Mouse (Mus musculus) CH12.LX (cell line): ENCODE data around the gene Ubl5. TPM values are rescaled to one million over a fixed set of nuclear protein-coding genes. Genes with fewer than 3 reads are reported as not detected.

Source experiments
- DNase-seq: peaks from one replicate; pipeline ENCODE4 v3.0.0-alpha.2; 2013; ENCODE audit errors: extremely low read depth
- H3K27ac ChIP-seq: 2 replicates; pipeline ENCODE4 v1.5.1; 2012; ENCODE audit warnings: low read depth, mild to moderate bottlenecking, control low read depth, moderate library complexity; ENCODE audit not compliant: insufficient read depth
- H3K27me3 ChIP-seq: replicated peaks from 2 replicates; pipeline ENCODE3; 2012; ENCODE audit warnings: inconsistent platforms
- H3K36me3 ChIP-seq, 2 experiments: replicated peaks in 1 of 2; 2 replicates each; pipeline versions ENCODE3 to v1.6.1; 2012; ENCODE audit warnings: inconsistent platforms in 1 of 2, low read length in 1 of 2, mild to moderate bottlenecking in 1 of 2, mixed read lengths in 1 of 2, moderate library complexity in 1 of 2; ENCODE audit not compliant: control insufficient read depth in 1 of 2, insufficient read depth in 1 of 2
- H3K4me1 ChIP-seq, 2 experiments: 2 replicates each; pipeline ENCODE4 v1.6.1; 2012; ENCODE audit warnings: inconsistent platforms in 1 of 2, moderate library complexity in 1 of 2; ENCODE audit not compliant: insufficient read depth in 2 of 2, control insufficient read depth in 1 of 2
- H3K4me2 ChIP-seq: 2 replicates; pipeline ENCODE4 v1.6.1; 2012; ENCODE audit warnings: low read depth, mild to moderate bottlenecking, control low read depth; ENCODE audit not compliant: poor library complexity, insufficient read depth, severe bottlenecking
- H3K4me3 ChIP-seq, 3 experiments: fragments of 150-350 bp in 1 of 3; sonication (generic) in 1 of 3; replicated peaks in 1 of 3; 2 replicates each; pipeline versions ENCODE3 to v1.5.1; 2011 to 2012; ENCODE audit warnings: low read depth in 2 of 3, low read length in 2 of 3, mild to moderate bottlenecking in 2 of 3, moderate library complexity in 2 of 3, control low read depth in 1 of 3, improper control_type of control experiment in 1 of 3, inconsistent platforms in 1 of 3, mixed read lengths in 1 of 3; ENCODE audit not compliant: poor library complexity in 1 of 3
- H3K79me2 ChIP-seq: replicated peaks from 2 replicates; pipeline ENCODE4 v1.6.1; 2012; ENCODE audit warnings: mild to moderate bottlenecking, moderate library complexity; ENCODE audit not compliant: control insufficient read depth, poor library complexity, insufficient read depth, severe bottlenecking; ENCODE audit errors: extremely low read depth
- H3K9ac ChIP-seq: 2 replicates; pipeline ENCODE4 v1.6.1; 2012; ENCODE audit warnings: low read depth, mild to moderate bottlenecking, control low read depth, moderate library complexity; ENCODE audit not compliant: insufficient read depth
- H3K9me3 ChIP-seq: replicated peaks from 2 replicates; pipeline ENCODE3; 2012; ENCODE audit warnings: low read length, inconsistent platforms, mixed read lengths
- CTCF ChIP-seq, 2 experiments: IDR thresholded peaks in 1 of 2; conservative IDR thresholded peaks in 1 of 2; 2 replicates each; pipeline ENCODE4 v1.5.1; 2011 to 2012; ENCODE audit warnings: low read depth in 2 of 2, low read length in 2 of 2, improper control_type of control experiment in 1 of 2, inconsistent platforms in 1 of 2, mild to moderate bottlenecking in 1 of 2, moderate library complexity in 1 of 2
- E2F4 ChIP-seq: IDR thresholded peaks from 2 replicates; pipeline ENCODE4 v1.6.1; 2011; ENCODE audit warnings: low read depth, low read length, improper control_type of control experiment; ENCODE audit not compliant: insufficient replicate concordance
- ELF1 ChIP-seq: IDR thresholded peaks from 2 replicates; pipeline ENCODE4 v1.6.1; 2014; ENCODE audit warnings: low read depth, mild to moderate bottlenecking, inconsistent platforms, low read length, improper control_type of control experiment
- ETS1 ChIP-seq: conservative IDR thresholded peaks from 2 replicates; pipeline ENCODE4 v1.6.1; 2012; ENCODE audit warnings: low read depth, mild to moderate bottlenecking, inconsistent platforms, low read length, improper control_type of control experiment, moderate library complexity
- GABPA ChIP-seq: IDR thresholded peaks from 2 replicates; pipeline ENCODE4 v1.6.1; 2012; ENCODE audit warnings: low read depth, low read length, improper control_type of control experiment, inconsistent platforms; ENCODE audit not compliant: insufficient replicate concordance
- IRF4 ChIP-seq: IDR thresholded peaks from 2 replicates; pipeline ENCODE4 v1.6.1; 2014; ENCODE audit warnings: low read depth, mild to moderate bottlenecking, inconsistent platforms, low read length, improper control_type of control experiment
- JUN ChIP-seq: IDR thresholded peaks from 2 replicates; pipeline ENCODE4 v1.6.1; 2011; ENCODE audit warnings: low read depth, mild to moderate bottlenecking, low read length, improper control_type of control experiment, moderate library complexity; ENCODE audit not compliant: insufficient read depth
- JUND ChIP-seq: conservative IDR thresholded peaks from 2 replicates; pipeline ENCODE4 v1.6.1; 2011; ENCODE audit warnings: low read depth, low read length, improper control_type of control experiment
- MAFK ChIP-seq: IDR thresholded peaks from 2 replicates; pipeline ENCODE4 v1.6.1; 2011; ENCODE audit warnings: low read length, improper control_type of control experiment; ENCODE audit not compliant: insufficient replicate concordance
- MAX ChIP-seq: IDR thresholded peaks from 2 replicates; pipeline ENCODE4 v1.6.1; 2011; ENCODE audit warnings: low read length, improper control_type of control experiment
- MYC ChIP-seq: IDR thresholded peaks from 2 replicates; pipeline ENCODE4 v1.6.1; 2011; ENCODE audit warnings: low read depth, mild to moderate bottlenecking, improper control_type of control experiment, low read length
- NELFE ChIP-seq: IDR thresholded peaks from 2 replicates; pipeline ENCODE4 v1.6.1; 2011; ENCODE audit warnings: low read depth, low read length, improper control_type of control experiment
- POLR2AphosphoS2 ChIP-seq: IDR thresholded peaks from 2 replicates; pipeline ENCODE4 v1.6.1; 2011; ENCODE audit warnings: low read depth, low read length, improper control_type of control experiment
- RCOR1 ChIP-seq: conservative IDR thresholded peaks from 2 replicates; pipeline ENCODE4 v1.6.1; 2012; ENCODE audit warnings: low read depth, mild to moderate bottlenecking, inconsistent platforms, low read length, improper control_type of control experiment
- SIN3A ChIP-seq: IDR thresholded peaks from 2 replicates; pipeline ENCODE4 v1.6.1; 2012; ENCODE audit warnings: low read length, improper control_type of control experiment, inconsistent platforms
- TBP ChIP-seq: conservative IDR thresholded peaks from 2 replicates; pipeline ENCODE4 v1.6.1; 2011; ENCODE audit warnings: low read depth, low read length, improper control_type of control experiment
- TCF12 ChIP-seq: IDR thresholded peaks from 2 replicates; pipeline ENCODE4 v1.6.1; 2014; ENCODE audit warnings: low read depth, mild to moderate bottlenecking, inconsistent platforms, low read length, improper control_type of control experiment
- UBTF ChIP-seq: IDR thresholded peaks from 2 replicates; pipeline ENCODE4 v1.6.1; 2012; ENCODE audit warnings: low read depth, mild to moderate bottlenecking, inconsistent platforms, low read length, improper control_type of control experiment, moderate library complexity
- USF1 ChIP-seq: IDR thresholded peaks from 2 replicates; pipeline ENCODE4 v1.6.1; 2014; ENCODE audit warnings: low read depth, mild to moderate bottlenecking, inconsistent platforms, low read length, improper control_type of control experiment
- USF2 ChIP-seq: conservative IDR thresholded peaks from 2 replicates; pipeline ENCODE4 v1.6.1; 2011; ENCODE audit warnings: low read depth, low read length, improper control_type of control experiment
- ZMIZ1 ChIP-seq: IDR thresholded peaks from 2 replicates; pipeline ENCODE4 v1.6.1; 2012; ENCODE audit warnings: low read depth, mild to moderate bottlenecking, inconsistent platforms, low read length, improper control_type of control experiment
- dilution Hi-C: fragments of 300-500 bp; cut with MboI; formaldehyde crosslinking; loops from 2 replicates; pipeline ENCODE4 v1.14.3; 2020; ENCODE audit warnings: low sequenced_read_pairs; ENCODE audit not compliant: extremely low pct_unique_long_range_greater_than_20kb, extremely low pct_ligation_motif_present
- in situ Hi-C: fragments of 300-500 bp; cut with MboI; formaldehyde crosslinking; loops from 3 replicates; pipeline ENCODE4 v1.14.3; 2019; ENCODE audit warnings: low sequenced_read_pairs, low pct_ligation_motif_present, low pct_unique_long_range_greater_than_20kb, mixed read lengths
- polyA plus RNA-seq: library from polyadenylated mRNA; unstranded; fragments of >175 nt; gene quantifications from 2 replicates; pipeline ENCODE4 v1.2.1, GENCODE M21; 2012; ENCODE audit warnings: low read depth; ENCODE audit not compliant: insufficient read length
- total RNA-seq, 2 experiments: library from RNA; depleted of rRNA; stranded (reverse); fragments of 300-350 nt in 1 of 2; fragments of >200 nt in 1 of 2; gene quantifications; 2 replicates each; pipeline ENCODE4 v1.2.3; 2012 to 2014

The Ubl5 gene
- total and polyA plus RNA-seq, 3 experiments, result 155 to 328 (median 291) TPM

- no peak for DNase-seq
- TF ChIP-seq E2F4 (no peak), JUND (no peak), USF1 (no peak), JUN (no peak), MAFK (no peak), POLR2AphosphoS2 (no peak), CTCF (conservative IDR thresholded peaks at IDR 0.05 in 1 of 2, IDR thresholded peaks at IDR 0.05 in 1 of 2; ENCODE audit: low read depth in 2 of 2, low read length in 2 of 2) (no peak), SIN3A (no peak), ZMIZ1 (no peak), MYC (no peak), TBP (no peak), NELFE (no peak), MAX (no peak), ETS1 (no peak), IRF4 (no peak), GABPA (no peak), RCOR1 (no peak), USF2 (no peak), TCF12 (no peak)
- H3K4me1 ChIP-seq, result no peaks in the 10 kb centered on the region
- in situ Hi-C loops, result no loop called here
- H3K27ac ChIP-seq, result no peak overlapping the region
- no peak overlapping the region for H3K4me2 ChIP-seq
- H3K79me2 ChIP-seq, result 0 out of 2 replicates have a peak, but pooled peaks cover 15% of the 10 kb centered on the region
- H3K36me3 ChIP-seq, result peaks cover 58 to 84% of the 10 kb centered on the region in 2 experiments
- no peaks in the 10 kb centered on the region for H3K27me3 ChIP-seq
- H3K4me3 ChIP-seq, result no peak overlapping the region
- dilution Hi-C loops, result no loop called here
- H3K9ac ChIP-seq, result no peak overlapping the region
- H3K9me3 ChIP-seq, result no peaks in the 10 kb centered on the region
These were observed 20.2 kb downstream of the Ubl5 start for GRCm38 (mm10) chr9:20662874-20663273.

GRCm38 (mm10) chr9:20663956-20664355 is 21.3 kb downstream of the Ubl5 start:
- dilution Hi-C loops (no loop called here), in situ Hi-C loops (no loop called here)
- H3K36me3 ChIP-seq, result peaks cover 50 to 75% of the 10 kb centered on the region in 2 experiments

More at GRCm38 (mm10) chr9:20663956-20664355, 21.3 kb downstream of the Ubl5 start:
- H3K79me2 ChIP-seq, result 0 out of 2 replicates have a peak, but pooled peaks cover 10% of the 10 kb centered on the region
- H3K27ac ChIP-seq, result no peak overlapping the region
- H3K4me3 ChIP-seq, result no peak overlapping the region
- no peak for DNase-seq
- no peak overlapping the region for H3K4me2 ChIP-seq
- TF ChIP-seq SIN3A (no peak), ELF1 (no peak), UBTF (no peak)
- no peaks in the 10 kb centered on the region for H3K27me3 ChIP-seq
- no peaks in the 10 kb centered on the region for H3K4me1 ChIP-seq
- H3K9ac ChIP-seq, result no peak overlapping the region
- H3K9me3 ChIP-seq, result no peaks in the 10 kb centered on the region
